Mouse (Mus musculus) midbrain, embryonic 14.5 days (tissue): ENCODE data around the gene Cd180. TPM values are rescaled to one million over a fixed set of nuclear protein-coding genes. Genes with fewer than 3 reads are reported as not detected.
"Not testable (repeated sequence)": the region's sequence is repeated elsewhere in the genome, so short reads cannot be mapped to it uniquely, and the experiment has no call there.

Experiments
- ATAC-seq: fragments of 200-750 bp; cut with Nextera tagmentation; 2 replicates; pipeline ENCODE4 v1.8.0; 2017; ENCODE audit warnings: moderate number of reproducible peaks, moderate library complexity; ENCODE audit not compliant: low FRiP score, low TSS enrichment
- DNase-seq: peaks from one replicate; pipeline ENCODE4 v3.0.0-alpha.2; 2015
- H3K27ac ChIP-seq: fragments of 300-500 bp; sonication (generic); replicated peaks from 2 replicates; pipeline ENCODE4 v1.5.1; 2014; ENCODE audit warnings: mild to moderate bottlenecking, low read depth, low read length, moderate library complexity
- H3K27me3 ChIP-seq: fragments of 300-500 bp; sonication (generic); 2 replicates; pipeline ENCODE4 v1.6.1; 2014; ENCODE audit warnings: low read length, control low read depth, mixed read lengths; ENCODE audit not compliant: control insufficient read depth, insufficient read depth
- H3K36me3 ChIP-seq: fragments of 300-500 bp; sonication (generic); 2 replicates; pipeline ENCODE4 v1.6.1; 2014; ENCODE audit warnings: low read length, control low read depth; ENCODE audit not compliant: control insufficient read depth, insufficient read depth
- H3K4me1 ChIP-seq: fragments of 300-500 bp; sonication (generic); 2 replicates; pipeline ENCODE4 v1.6.1; 2014; ENCODE audit warnings: mild to moderate bottlenecking, antibody characterized with exemption, low read length, control low read depth; ENCODE audit not compliant: control insufficient read depth, insufficient read depth
- H3K4me2 ChIP-seq: fragments of 300-500 bp; sonication (generic); 2 replicates; pipeline ENCODE4 v1.6.1; 2014; ENCODE audit warnings: mild to moderate bottlenecking, low read length, moderate library complexity
- H3K4me3 ChIP-seq: fragments of 300-500 bp; sonication (generic); replicated peaks from 2 replicates; pipeline ENCODE4 v1.5.1; 2014; ENCODE audit warnings: low read depth, low read length
- H3K9ac ChIP-seq: fragments of 300-500 bp; sonication (generic); replicated peaks from 2 replicates; pipeline ENCODE4 v1.6.1; 2014; ENCODE audit warnings: mild to moderate bottlenecking, low read length, moderate library complexity
- H3K9me3 ChIP-seq: fragments of 300-500 bp; sonication (generic); 2 replicates; pipeline ENCODE4 v1.6.1; 2016; ENCODE audit warnings: low read length, control low read depth, mixed read lengths; ENCODE audit not compliant: control insufficient read depth
- WGBS: fragments of 180-500 bp; shearing (Covaris S2); extraction: QIAGEN DNeasy Blood & Tissue Kit; methylation state at CpG from one replicate; pipeline ENCODE4 v1.1.7; 2014; 5-methylcytosine and 5-hydroxymethylcytosine counted together
- polyA plus RNA-seq: library from polyadenylated mRNA; unstranded; fragments of >200 nt; fragmentation: Nextera tagmentation; extraction: Ambion mirVana; gene quantifications from 2 replicates; pipeline ENCODE4 v1.2.1, GENCODE M21; 2014

Cd180 gene
- polyA plus RNA-seq, 1 experiment from 2014 or later: 1.0 TPM

DNA sequence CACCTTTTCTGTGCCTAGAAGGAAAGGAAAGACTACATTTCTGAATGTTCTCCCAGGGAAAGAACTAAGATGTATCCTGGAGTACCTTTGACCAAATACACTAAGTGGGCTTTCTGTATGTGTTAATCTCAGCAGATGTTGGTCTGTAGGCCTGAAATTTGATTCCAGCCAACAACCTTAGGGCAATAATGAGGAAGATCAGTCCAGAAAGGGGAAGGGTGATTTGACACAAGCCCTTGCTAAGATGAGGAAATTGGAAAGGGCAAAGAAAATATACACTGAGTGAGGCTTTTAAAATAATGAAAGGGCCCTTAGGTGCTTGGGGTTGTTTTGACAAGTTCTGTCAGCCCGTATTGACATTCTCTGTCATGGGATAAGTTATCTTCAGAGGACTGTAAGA is 23.6 kb downstream of the Cd180 start:
- Histone ChIP-seq H3K27ac (no peak overlapping the region), H3K4me3 (no peak overlapping the region), H3K27me3 (no peaks in the 10 kb centered on the region), H3K9ac (no peak overlapping the region), H3K36me3 (no peaks in the 10 kb centered on the region), H3K4me1 (no peaks in the 10 kb centered on the region), H3K9me3 (no peaks in the 10 kb centered on the region), H3K4me2 (no peak overlapping the region)
- no peak for DNase-seq
- no peak for ATAC-seq
- 81% methylated on average over 1 of the region's 1 CpGs for WGBS

DNA sequence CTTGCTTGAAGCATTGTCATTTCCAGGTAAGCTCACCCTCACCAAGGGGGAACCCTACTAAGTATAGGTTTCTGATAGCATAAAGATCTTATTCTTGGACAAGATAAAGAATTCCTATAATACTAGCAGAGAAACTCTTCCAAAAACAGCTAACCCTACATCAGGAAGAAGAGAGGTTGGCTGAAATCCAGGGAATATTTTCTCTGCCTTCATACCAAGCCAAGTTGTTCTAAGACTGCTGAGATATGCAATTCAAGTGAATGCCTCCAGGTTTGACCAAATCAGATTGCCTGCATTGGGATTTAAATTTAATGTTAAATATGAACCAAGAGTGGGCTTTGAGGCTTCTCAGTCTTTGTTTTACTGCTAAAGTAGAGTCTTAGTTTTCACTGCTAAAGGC is 32.1 kb downstream of the Cd180 start:
- no peak for DNase-seq
- H3K27ac ChIP-seq: no peak overlapping the region
- H3K9me3 ChIP-seq: no peaks in the 10 kb centered on the region
- H3K4me2 ChIP-seq: no peak overlapping the region
- H3K27me3 ChIP-seq: no peaks in the 10 kb centered on the region
- no peaks in the 10 kb centered on the region for H3K36me3 ChIP-seq
- no peak overlapping the region for H3K4me3 ChIP-seq
- no peak for ATAC-seq
- no peaks in the 10 kb centered on the region for H3K4me1 ChIP-seq
- H3K9ac ChIP-seq: no peak overlapping the region

DNA sequence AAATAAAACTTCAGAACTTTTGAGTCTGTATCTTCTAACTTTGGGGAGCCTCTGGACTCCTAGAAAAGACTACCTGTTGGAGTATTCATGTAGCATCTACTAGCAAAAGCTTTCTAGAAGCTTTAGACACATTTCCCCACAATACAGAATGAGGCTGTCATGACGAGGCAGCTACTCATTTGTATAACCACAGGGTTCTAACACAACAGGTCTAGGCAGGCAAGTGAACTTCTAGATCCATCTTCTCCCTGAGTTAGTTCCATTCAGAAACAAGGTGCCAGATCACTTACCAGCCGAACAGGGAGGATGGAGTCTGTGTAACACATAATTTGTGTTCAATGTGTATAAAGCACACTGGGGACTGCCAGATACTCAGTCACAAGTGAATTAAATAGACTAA is 32.5 kb downstream of the Cd180 start:
- no peak overlapping the region for H3K27ac ChIP-seq
- no peak overlapping the region for H3K4me2 ChIP-seq
- no peaks in the 10 kb centered on the region for H3K9me3 ChIP-seq
- no peaks in the 10 kb centered on the region for H3K36me3 ChIP-seq
- no peaks in the 10 kb centered on the region for H3K4me1 ChIP-seq
- no peaks in the 10 kb centered on the region for H3K27me3 ChIP-seq
- H3K4me3 ChIP-seq: no peak overlapping the region
- WGBS: 89% methylated on average over 2 of the region's 2 CpGs
- no peak for ATAC-seq
- H3K9ac ChIP-seq: no peak overlapping the region
- DNase-seq: no peak

DNA sequence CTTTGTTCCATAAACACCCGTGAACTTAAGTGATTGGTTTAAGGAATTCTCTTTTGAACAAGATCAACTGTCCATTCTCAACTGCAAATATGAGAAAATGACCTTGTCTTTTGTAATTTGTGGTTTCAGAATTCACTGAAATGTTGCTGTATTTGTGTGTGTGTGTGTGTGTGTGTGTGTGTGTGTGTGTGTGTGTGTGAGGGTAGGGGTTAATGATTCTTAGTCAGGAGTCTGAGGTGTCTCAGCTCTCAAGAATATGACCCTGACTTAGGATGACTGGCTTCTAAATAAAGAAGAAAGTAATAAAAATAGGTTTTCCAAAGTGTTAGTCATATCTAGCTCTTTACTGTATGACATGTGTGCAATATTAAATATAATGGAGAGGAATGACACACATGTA is 33.5 kb downstream of the Cd180 start:
- Histone ChIP-seq H3K36me3 (no peaks in the 10 kb centered on the region), H3K27ac (no peak overlapping the region), H3K27me3 (no peaks in the 10 kb centered on the region), H3K4me1 (no peaks in the 10 kb centered on the region), H3K4me2 (no peak overlapping the region), H3K9me3 (no peaks in the 10 kb centered on the region), H3K4me3 (no peak overlapping the region), H3K9ac (no peak overlapping the region)
- 78% methylated on average over 1 of the region's 1 CpGs for WGBS
- DNase-seq: no peak
- no peak for ATAC-seq

DNA sequence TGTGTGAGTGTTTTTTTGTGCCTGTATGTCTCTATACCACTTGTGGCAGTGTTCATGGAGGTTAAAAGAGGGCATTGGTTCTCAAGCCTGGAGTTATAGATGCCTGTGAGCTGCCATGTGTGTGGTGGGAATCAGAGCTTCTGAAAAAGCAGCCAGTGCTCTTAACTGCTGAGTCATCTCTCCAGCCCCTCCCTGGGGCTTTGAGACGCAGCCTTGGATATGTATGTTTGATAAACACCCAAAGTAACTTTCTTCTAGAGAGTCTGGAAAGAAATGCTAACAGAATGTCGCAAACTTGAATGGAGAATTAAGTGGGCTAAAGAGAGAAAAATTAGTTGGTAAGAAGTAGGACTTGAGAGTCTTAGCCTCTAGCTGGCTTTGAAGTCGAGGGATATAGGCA is 34.7 kb downstream of the Cd180 start:
- no peak overlapping the region for H3K4me2 ChIP-seq
- no peak for DNase-seq
- H3K4me1 ChIP-seq: no peaks in the 10 kb centered on the region
- H3K4me3 ChIP-seq: no peak overlapping the region
- H3K36me3 ChIP-seq: no peaks in the 10 kb centered on the region
- no peak overlapping the region for H3K27ac ChIP-seq
- ATAC-seq: no peak
- no peaks in the 10 kb centered on the region for H3K27me3 ChIP-seq
- no peaks in the 10 kb centered on the region for H3K9me3 ChIP-seq
- H3K9ac ChIP-seq: no peak overlapping the region
- WGBS: 88% methylated on average over 3 of the region's 3 CpGs

- 68% methylated on average over 7 of the region's 7 CpGs for WGBS
- H3K36me3 ChIP-seq, H3K4me1 ChIP-seq, ATAC-seq, H3K27ac ChIP-seq, H3K9ac ChIP-seq, H3K4me2 ChIP-seq, DNase-seq, H3K27me3 ChIP-seq, H3K9me3 ChIP-seq, H3K4me3 ChIP-seq: not testable (repeated sequence)
Observed at GRCm38 (mm10) chr13:102728951-102729350, 35.6 kb downstream of the Cd180 start.

GRCm38 (mm10) chr13:102733063-102733462 is 39.7 kb downstream of the Cd180 start:
- no peak for ATAC-seq
- Histone ChIP-seq H3K36me3 (peaks cover 34% of the 10 kb centered on the region), H3K9ac (no peak overlapping the region), H3K4me1 (no peaks in the 10 kb centered on the region), H3K27ac (no peak overlapping the region), H3K27me3 (no peaks in the 10 kb centered on the region), H3K9me3 (no peaks in the 10 kb centered on the region), H3K4me2 (no peak overlapping the region), H3K4me3 (no peak overlapping the region)
- WGBS: 72% methylated on average over 2 of the region's 2 CpGs
- DNase-seq: no peak

GRCm38 (mm10) chr13:102737811-102738210 is 44.5 kb downstream of the Cd180 start:
- Histone ChIP-seq H3K9me3 (no peaks in the 10 kb centered on the region), H3K9ac (no peak overlapping the region), H3K4me3 (no peak overlapping the region), H3K4me2 (no peak overlapping the region), H3K4me1 (no peaks in the 10 kb centered on the region), H3K36me3 (peaks cover 52% of the 10 kb centered on the region), H3K27me3 (no peaks in the 10 kb centered on the region), H3K27ac (no peak overlapping the region)
- 97% methylated on average over 7 of the region's 7 CpGs for WGBS
- no peak for DNase-seq
- ATAC-seq: no peak

- Histone ChIP-seq H3K4me3 (no peak overlapping the region), H3K9me3 (no peaks in the 10 kb centered on the region), H3K9ac (no peak overlapping the region), H3K27ac (no peak overlapping the region), H3K36me3 (peaks cover 49% of the 10 kb centered on the region), H3K4me2 (no peak overlapping the region), H3K4me1 (no peaks in the 10 kb centered on the region), H3K27me3 (no peaks in the 10 kb centered on the region)
- ATAC-seq (no peak), DNase-seq (no peak)
- WGBS: 91% methylated on average over 13 of the region's 13 CpGs
Observed at GRCm38 (mm10) chr13:102739720-102740535, 46.6 kb downstream of the Cd180 start.
